Mouse (Mus musculus) E14TG2a.4 (cell line): ENCODE results near the gene Hrct1.

Source experiments
- H3K27me3 ChIP-seq: 2 replicates; pipeline ENCODE4 v1.6.1; 2014; ENCODE audit warnings: low read length, control low read depth; ENCODE audit not compliant: insufficient read depth
- H3K36me3 ChIP-seq: 2 replicates; pipeline ENCODE4 v1.6.1; 2014; ENCODE audit warnings: low read length, control low read depth; ENCODE audit not compliant: insufficient read depth
- H3K4me1 ChIP-seq: replicated peaks from 2 replicates; pipeline ENCODE4 v1.6.1; 2014; ENCODE audit warnings: low read depth, low read length, control low read depth
- H3K4me3 ChIP-seq: replicated peaks from 2 replicates; pipeline ENCODE4 v1.5.1; 2014; ENCODE audit warnings: mild to moderate bottlenecking, low read length
- H3K9me3 ChIP-seq: 2 replicates; pipeline ENCODE4 v1.6.1; 2014; ENCODE audit warnings: low read length, control low read depth
- CTCF ChIP-seq: conservative IDR thresholded peaks from 2 replicates; pipeline ENCODE4 v1.5.1; 2014; ENCODE audit warnings: low read length
- NANOG ChIP-seq: IDR thresholded peaks from 2 replicates; pipeline ENCODE4 v1.6.1; 2014; ENCODE audit warnings: borderline replicate concordance, low read length, mixed read lengths
- POU5F1 ChIP-seq: IDR thresholded peaks from 2 replicates; pipeline ENCODE4 v1.6.1; 2014; ENCODE audit warnings: low read length, borderline replicate concordance

The Hrct1 gene

DNA sequence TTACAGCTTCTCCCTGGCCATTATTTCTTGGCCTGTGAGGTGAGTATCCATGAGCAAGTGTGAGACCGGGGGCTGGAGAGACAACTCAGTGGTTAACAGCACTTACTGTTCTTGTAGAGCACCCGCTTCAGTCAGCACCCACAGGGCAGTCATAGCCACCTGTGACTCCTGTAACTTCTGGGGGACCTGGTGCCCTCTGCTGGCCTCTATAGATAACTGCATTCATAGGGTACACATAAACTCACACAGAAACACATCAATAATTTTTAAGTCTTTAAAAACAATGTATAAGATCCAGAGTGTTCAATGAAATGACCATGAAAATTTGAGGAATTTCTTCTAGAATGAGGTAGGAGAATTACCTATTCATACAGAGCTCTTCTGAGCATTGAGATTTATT, 42.4 kb downstream of the Hrct1 start:
- Histone ChIP-seq H3K4me3 (no peak overlapping the region), H3K4me1 (peaks cover 6% of the 10 kb centered on the region), H3K27me3 (peaks cover 5% of the 10 kb centered on the region), H3K36me3 (no peaks in the 10 kb centered on the region), H3K9me3 (peaks cover 4% of the 10 kb centered on the region; the same call in 1 of the 2 replicates)
- TF ChIP-seq CTCF = peak; percentile 70
- no peak for TF ChIP-seq POU5F1

DNA sequence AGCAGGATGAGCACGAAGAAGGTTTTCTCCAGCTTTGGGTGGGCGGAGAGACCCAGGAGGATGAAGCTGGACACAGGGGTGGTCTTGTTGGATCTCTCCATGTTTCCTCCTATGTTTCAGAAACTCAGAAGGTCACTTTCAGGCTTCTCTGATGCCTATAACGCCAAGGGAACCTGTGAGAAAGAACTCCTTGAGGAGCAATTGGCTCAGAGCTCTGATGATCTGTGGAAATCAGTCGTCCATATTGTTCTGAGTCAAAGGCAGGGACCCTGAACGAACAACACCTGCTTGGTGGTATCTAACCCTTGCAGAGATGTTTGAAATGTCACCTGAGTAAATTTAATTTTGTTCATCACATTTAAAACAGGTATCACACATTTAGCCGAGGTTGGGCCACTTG, 43.9 kb downstream of the Hrct1 start, which contains the start of gene Olfr159:
TSS of gene Olfr159 (minus strand) at position 101 of the 400 bp plus-strand sequence.
- Histone ChIP-seq H3K27me3 (peaks cover 5% of the 10 kb centered on the region), H3K36me3 (no peaks in the 10 kb centered on the region), H3K9me3 (no peaks in the 10 kb centered on the region), H3K4me1 (peaks cover 6% of the 10 kb centered on the region), H3K4me3 (no peak within 1 kb of the TSS)
- no peak for TF ChIP-seq CTCF

DNA sequence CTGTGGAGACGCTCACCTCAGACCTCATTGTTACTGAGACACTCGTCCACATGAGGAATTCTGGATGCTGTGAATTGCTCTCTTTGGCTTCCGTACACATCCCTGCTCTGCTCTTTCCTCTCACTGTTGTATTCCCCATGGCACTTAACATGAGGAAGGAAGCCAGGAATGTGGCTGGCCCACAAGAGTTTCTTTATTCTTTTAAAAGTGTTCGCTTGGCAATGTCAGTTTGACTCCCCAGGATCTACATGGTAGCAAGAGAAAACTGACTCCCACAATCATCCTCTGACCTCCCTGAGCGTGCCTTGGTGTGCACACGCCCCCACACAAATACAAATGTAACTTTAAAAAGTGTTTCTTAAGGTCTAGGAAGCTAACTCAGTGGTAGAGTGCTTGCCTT, 44.6 kb downstream of the Hrct1 start:
- Histone ChIP-seq H3K4me1 (peaks cover 6% of the 10 kb centered on the region), H3K9me3 (no peaks in the 10 kb centered on the region), H3K4me3 (no peak overlapping the region), H3K27me3 (peaks cover 5% of the 10 kb centered on the region), H3K36me3 (no peaks in the 10 kb centered on the region)
- no peak for TF ChIP-seq CTCF
- TF ChIP-seq POU5F1 = no peak
- no peak for TF ChIP-seq NANOG

DNA sequence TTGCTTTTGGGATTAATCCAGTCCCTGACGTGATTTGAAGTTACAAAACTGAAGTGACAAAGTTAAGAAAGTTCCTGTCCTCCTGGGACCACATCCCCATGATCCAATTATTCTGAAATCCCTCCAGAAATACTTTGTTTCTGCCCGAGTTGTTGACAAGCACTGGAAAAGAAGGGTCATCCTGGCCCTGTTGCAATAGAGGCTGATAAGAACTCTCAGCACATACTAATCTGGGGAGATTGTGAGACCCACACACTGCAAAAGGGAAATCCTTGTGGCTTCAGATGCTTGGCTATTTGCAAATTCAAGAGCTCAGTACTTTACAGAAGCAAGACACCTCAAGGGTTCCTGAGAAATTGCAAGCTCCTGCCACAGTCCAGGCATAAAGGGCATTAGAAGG, 45.3 kb downstream of the Hrct1 start:
- TF ChIP-seq POU5F1 (no peak), NANOG (no peak), CTCF (no peak)
- Histone ChIP-seq H3K9me3 (no peaks in the 10 kb centered on the region), H3K4me3 (no peak overlapping the region), H3K4me1 (peaks cover 6% of the 10 kb centered on the region), H3K36me3 (no peaks in the 10 kb centered on the region), H3K27me3 (peaks cover 5% of the 10 kb centered on the region)
